Mouse (Mus musculus): ENCODE measurements at regions not wholly inside any gene's neighbourhood (a gene's known extent, or its start where the extent isn't known, plus 50 kb on each side); places are given as distances from the start of the nearest gene placed in this dataset.

GRCm38 (mm10) chr16:51911109-51911765 is 119.8 kb upstream of the Cblb start:
- DNase-seq = no peak

GRCm38 (mm10) chr16:51915034-51915928 is 115.7 kb upstream of the Cblb start:
- DNase-seq = no peak

GRCm38 (mm10) chr16:51915929-51916308 is 115.1 kb upstream of the Cblb start:
- no peak for DNase-seq

- no peak for DNase-seq
Measured at GRCm38 (mm10) chr16:51916337-51916736, 114.7 kb upstream of the Cblb start.

GRCm38 (mm10) chr16:51916820-51917219 is 114.2 kb upstream of the Cblb start:
- DNase-seq = no peak

- no peak for DNase-seq
Measured at GRCm38 (mm10) chr16:51917540-51917939, 113.5 kb upstream of the Cblb start.

GRCm38 (mm10) chr16:51921025-51921424 is 110.0 kb upstream of the Cblb start:
- DNase-seq = no peak

- no peak for DNase-seq
Measured at GRCm38 (mm10) chr16:51922589-51922988, 108.4 kb upstream of the Cblb start.

GRCm38 (mm10) chr16:51925639-51926038 is 105.4 kb upstream of the Cblb start:
- no peak for DNase-seq

- no peak for DNase-seq
Measured at GRCm38 (mm10) chr16:51933122-51933521, 97.9 kb upstream of the Cblb start.

GRCm38 (mm10) chr16:51933965-51934364 is 97.1 kb upstream of the Cblb start:
- DNase-seq = no peak

GRCm38 (mm10) chr16:51937298-51937697 is 93.7 kb upstream of the Cblb start:
- DNase-seq = peak; percentile 90 to 93

- no peak for DNase-seq
Measured at GRCm38 (mm10) chr16:51939061-51939460, 92.0 kb upstream of the Cblb start.

GRCm38 (mm10) chr16:51940574-51940973 is 90.5 kb upstream of the Cblb start:
- DNase-seq = no peak

- no peak for DNase-seq
Measured at GRCm38 (mm10) chr16:51942431-51943130, 88.4 kb upstream of the Cblb start.

GRCm38 (mm10) chr16:51967051-51967845 is 63.8 kb upstream of the Cblb start:
- no peak for DNase-seq

Measured in cerebellum, postnatal 25 days (tissue).